Mouse (Mus musculus) Muller cell, postnatal 12 days (primary cell): ENCODE measurements around the gene Capn3.

Source experiments
- DNase-seq: peaks from one replicate; pipeline ENCODE4 v3.0.0-alpha.2; 2015; ENCODE audit errors: inconsistent ontology term

Gene Capn3

GRCm38 (mm10) chr2:120481921-120482320 lies 26.1 kb downstream of the Capn3 start:
- no peak for DNase-seq

GRCm38 (mm10) chr2:120482506-120483389 lies 26.9 kb downstream of the Capn3 start:
- DNase-seq = no peak

GRCm38 (mm10) chr2:120484241-120484640 lies 28.4 kb downstream of the Capn3 start:
- DNase-seq = no peak

GRCm38 (mm10) chr2:120493254-120493653 lies 37.4 kb downstream of the Capn3 start:
- no peak for DNase-seq

DNA sequence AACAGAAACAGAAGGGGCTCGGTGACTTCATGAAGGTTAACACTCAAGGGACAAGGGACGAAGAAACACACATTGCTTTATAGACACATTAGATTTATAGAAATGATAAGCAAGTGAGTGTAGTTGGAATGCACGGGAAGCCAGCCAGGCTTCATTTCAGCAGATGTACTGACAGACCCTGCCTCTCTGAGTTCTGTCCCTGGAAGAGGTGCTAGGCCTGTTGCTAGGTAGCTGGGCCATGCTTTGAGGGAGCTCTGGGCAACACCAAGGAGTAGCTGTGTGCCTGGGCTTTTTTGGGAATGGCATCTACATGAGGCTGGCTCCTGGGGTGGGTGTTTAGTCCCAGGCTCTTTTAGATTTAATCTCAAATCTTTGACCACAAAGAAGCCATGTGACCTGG lies 40.7 kb downstream of the Capn3 start:
- no peak for DNase-seq

DNA sequence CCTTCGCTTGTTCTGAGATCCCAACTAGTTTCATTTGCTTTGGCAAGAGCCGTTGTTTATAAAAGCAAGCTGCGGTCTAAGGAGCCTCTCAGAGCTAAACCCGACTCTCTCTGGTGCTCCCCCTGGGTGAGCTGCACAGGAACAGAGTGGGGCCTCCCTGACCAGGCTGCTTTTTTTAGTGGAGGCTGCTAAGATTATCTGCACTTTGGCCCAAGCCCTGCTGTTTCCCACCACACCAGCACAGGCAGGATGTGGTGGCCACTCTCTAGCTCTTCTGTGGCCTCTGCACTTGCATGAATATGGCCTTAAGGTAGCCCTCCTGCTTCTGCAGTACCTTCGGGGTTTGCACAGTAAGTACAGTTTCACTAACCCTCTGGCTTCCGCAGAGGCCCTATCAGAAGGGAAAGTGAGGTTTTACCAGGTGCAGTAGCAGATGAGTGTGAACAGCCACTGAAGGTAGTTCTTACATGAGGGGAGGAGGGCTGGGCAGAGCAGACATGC lies 44.2 kb downstream of the Capn3 start:
- no peak for DNase-seq

DNA sequence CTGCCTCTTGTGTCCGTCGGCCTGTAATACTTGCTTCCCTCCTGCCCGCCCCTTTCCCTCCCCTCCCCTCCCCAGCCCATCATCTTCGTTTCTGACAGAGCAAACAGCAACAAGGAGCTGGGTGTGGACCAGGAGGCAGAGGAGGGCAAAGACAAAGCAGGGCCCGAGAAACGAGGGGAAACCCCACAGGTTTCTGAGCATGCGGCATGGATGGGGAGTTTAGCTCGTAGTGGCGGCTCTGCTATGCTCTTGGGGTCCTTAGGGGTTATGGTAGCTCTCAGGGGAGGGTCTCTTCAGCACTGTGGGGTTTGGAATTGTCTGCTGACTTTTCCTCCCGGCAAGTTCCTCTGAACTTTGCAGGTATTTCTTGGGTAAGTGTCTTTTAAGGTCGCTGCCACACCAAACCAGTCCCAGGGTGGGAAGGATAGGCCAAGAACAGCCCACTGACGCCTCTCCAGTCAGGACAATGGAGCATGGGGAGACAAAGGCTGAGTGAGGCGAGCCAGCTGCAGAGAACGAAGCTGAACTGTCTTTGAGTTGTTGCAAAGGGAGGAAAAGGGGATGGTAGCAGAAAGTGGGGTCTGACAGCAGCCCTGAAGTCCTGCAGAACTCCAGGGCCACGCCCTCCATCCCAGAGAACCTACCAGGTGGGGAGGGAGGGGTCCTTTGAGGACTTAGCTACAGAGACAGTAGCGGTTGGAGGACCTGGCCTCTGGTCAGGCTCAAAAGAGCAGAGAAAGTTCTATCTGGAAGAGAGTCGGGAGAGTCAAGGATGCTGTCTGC lies 45.5 kb downstream of the Capn3 start:
- DNase-seq = no peak

DNA sequence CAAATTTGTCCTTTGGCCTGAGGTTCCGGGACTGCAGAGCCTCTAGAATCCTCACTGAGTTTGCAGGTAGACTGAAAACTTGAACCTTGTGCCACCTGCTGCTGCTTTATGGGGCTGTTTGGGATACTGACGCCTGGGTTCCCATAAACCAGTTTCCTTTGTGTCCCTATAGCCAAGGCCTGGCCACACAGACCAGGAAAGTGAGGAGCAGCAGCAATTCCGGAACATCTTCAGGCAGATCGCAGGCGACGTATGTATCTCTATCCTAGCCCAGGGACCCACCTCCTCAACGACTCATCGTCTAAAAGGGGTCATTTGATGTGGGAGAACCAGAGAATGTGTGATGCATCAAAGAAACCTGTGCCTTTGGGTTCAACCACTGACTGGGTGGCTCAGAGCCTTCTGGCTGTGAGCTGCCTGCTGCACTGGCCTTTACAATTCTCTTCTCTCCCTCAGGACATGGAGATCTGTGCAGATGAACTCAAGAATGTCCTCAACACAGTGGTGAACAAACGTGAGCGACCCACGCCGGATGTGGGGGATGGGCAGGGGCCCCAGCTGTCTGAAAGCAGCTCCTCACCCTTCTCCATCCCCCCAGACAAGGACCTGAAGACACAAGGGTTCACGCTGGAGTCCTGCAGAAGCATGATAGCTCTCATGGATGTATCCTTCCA lies 46.2 kb downstream of the Capn3 start:
- DNase-seq = peak; percentile 26

- peak; percentile 8 for DNase-seq
These were observed 46.8 kb downstream of the Capn3 start for GRCm38 (mm10) chr2:120502605-120502990.

- no peak for DNase-seq
These were observed 47.3 kb downstream of the Capn3 start for GRCm38 (mm10) chr2:120503094-120503493.

DNA sequence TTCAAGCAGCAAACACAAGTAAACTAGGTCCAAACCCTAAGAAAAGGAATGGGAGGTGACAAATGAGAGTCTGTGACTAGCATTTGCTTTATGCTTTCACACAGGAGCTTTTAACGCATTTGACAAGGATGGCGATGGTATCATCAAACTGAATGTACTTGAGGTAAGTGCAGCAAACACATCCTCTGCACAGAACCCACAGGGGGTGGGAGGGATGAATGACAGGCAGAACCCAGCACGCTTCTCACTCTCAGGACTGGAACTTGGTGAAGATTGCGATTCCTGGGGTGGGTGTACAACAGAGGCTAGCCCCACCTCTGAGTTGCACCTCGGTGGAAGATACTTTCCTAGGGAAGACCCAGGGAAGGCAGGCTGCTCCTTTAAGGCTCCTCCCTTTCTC lies 48.2 kb downstream of the Capn3 start:
- DNase-seq = no peak

DNA sequence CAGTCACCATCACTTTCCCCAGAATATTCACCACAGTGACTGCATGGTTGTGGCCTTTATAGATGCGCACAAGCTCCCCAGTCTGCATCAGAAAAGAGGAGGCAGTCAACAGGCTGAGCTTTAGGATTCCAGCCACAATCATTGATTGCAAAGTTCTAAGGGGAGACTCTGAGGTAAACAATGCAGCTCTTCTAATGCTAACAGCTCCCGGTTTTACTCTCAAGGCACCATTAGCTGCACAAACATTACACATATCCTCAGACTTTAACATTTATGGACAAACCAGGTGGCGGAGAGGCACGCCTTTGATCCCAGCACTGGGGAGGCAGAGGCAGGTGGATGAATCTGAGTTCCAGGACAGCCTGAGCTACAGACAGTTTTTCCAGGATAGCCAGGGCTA lies 58.4 kb downstream of the Capn3 start:
- no peak for DNase-seq

- DNase-seq = peak; percentile 43
These were observed 62.9 kb downstream of the Capn3 start for GRCm38 (mm10) chr2:120518547-120519210.

GRCm38 (mm10) chr2:120526771-120527170 lies 71.0 kb downstream of the Capn3 start:
- DNase-seq = no peak

DNA sequence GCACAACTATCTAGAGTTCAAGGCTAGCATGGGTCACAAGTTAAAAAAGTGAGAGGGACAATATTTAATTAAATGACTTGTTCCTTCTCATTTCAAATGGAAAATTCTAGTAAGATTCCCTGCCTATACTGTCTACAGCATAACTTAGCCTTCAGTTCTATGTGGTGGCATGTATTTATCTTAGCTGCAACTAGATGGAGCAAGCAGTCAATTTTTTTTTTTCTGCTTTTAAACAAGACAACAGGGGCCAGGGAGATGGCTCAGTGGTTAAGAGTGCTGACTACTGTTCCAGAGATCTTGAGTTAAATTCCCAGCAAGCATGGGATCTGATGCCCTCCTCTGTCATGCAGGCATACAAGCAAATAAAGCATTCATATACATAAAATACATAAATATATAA lies 73.7 kb downstream of the Capn3 start:
- no peak for DNase-seq

- DNase-seq = no peak
These were observed 75.4 kb downstream of the Capn3 start for GRCm38 (mm10) chr2:120531223-120531622.

GRCm38 (mm10) chr2:120539333-120539732 lies 83.5 kb downstream of the Capn3 start:
- DNase-seq = no peak

GRCm38 (mm10) chr2:120539778-120540208 lies 84.0 kb downstream of the Capn3 start:
- peak; percentile 89 for DNase-seq

DNA sequence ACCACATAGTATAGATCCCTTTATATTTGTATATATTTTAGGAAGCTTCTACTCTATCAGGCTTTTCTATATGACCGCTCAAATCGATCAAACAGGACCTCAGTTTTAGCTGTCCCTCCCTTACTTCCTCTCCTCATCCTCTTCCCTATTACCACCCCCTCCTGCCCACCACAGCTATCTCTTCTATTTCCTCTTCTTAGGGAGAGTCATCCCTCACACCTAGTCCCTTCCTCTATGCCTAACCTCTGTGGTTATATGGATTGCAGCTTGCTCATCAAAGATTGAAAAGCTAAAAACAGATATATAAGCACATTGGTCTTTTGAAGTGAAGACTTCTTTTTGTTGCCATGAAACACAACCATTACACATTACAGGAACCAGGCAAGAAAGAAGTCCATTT lies 88.9 kb downstream of the Capn3 start:
- DNase-seq = no peak
